Mouse (Mus musculus) thymus, adult 2 months (tissue): Measurements from ENCODE around the gene Tff3. TPM values are rescaled to one million over a fixed set of nuclear protein-coding genes. Genes with fewer than 3 reads are reported as not detected.

Source experiments
- DNase-seq: peaks from one replicate; pipeline ENCODE4 v3.0.0; 2021
- H3K27ac ChIP-seq: fragments of 200-500 bp; 2 replicates; pipeline ENCODE4 v1.5.1; 2012; ENCODE audit warnings: low read length, control low read depth; ENCODE audit not compliant: control insufficient read depth, insufficient read depth
- H3K27me3 ChIP-seq: fragments of 200-500 bp; 2 replicates; pipeline ENCODE4 v1.6.1; 2012; ENCODE audit warnings: mild to moderate bottlenecking, low read length, moderate library complexity, mixed read lengths; ENCODE audit not compliant: control insufficient read depth, insufficient read depth
- H3K36me3 ChIP-seq: fragments of 200-500 bp; 2 replicates; pipeline ENCODE4 v1.6.1; 2012; ENCODE audit warnings: mild to moderate bottlenecking, low read length, moderate library complexity; ENCODE audit not compliant: control insufficient read depth, insufficient read depth
- H3K4me1 ChIP-seq: fragments of 200-500 bp; replicated peaks from 2 replicates; pipeline ENCODE4 v1.6.1; 2012; ENCODE audit warnings: low read length; ENCODE audit not compliant: control insufficient read depth, insufficient read depth
- H3K4me3 ChIP-seq: fragments of 200-500 bp; 2 replicates; pipeline ENCODE4 v1.5.1; 2012; ENCODE audit warnings: mild to moderate bottlenecking, low read length, control low read depth, moderate library complexity; ENCODE audit not compliant: control insufficient read depth, insufficient read depth
- CTCF ChIP-seq: fragments of 200-500 bp; IDR thresholded peaks from 2 replicates; pipeline ENCODE4 v1.5.1; 2012; ENCODE audit warnings: mild to moderate bottlenecking, control low read depth, low read length, moderate library complexity, borderline replicate concordance; ENCODE audit not compliant: control insufficient read depth, poor library complexity, insufficient read depth; ENCODE audit errors: extremely low read depth
- POLR2A ChIP-seq: fragments of 200-500 bp; IDR thresholded peaks from 2 replicates; pipeline ENCODE4 v1.6.1; 2012; ENCODE audit warnings: mild to moderate bottlenecking, low read length, control low read depth, moderate library complexity; ENCODE audit not compliant: control insufficient read depth, poor library complexity, insufficient read depth; ENCODE audit errors: extremely low read depth
- WGBS: fragments of 180-500 bp; shearing (Covaris S2); methylation state at CpG from one replicate; pipeline ENCODE4 v1.1.7; 2018; 5-methylcytosine and 5-hydroxymethylcytosine counted together
- polyA plus RNA-seq: library from polyadenylated mRNA; depleted of rRNA; stranded (reverse); fragments of >200 nt; gene quantifications from 2 replicates; pipeline ENCODE4 v1.2.3, GENCODE M21; 2012

Tff3 gene
- polyA plus RNA-seq, 1 experiment = 10.4 TPM

DNA sequence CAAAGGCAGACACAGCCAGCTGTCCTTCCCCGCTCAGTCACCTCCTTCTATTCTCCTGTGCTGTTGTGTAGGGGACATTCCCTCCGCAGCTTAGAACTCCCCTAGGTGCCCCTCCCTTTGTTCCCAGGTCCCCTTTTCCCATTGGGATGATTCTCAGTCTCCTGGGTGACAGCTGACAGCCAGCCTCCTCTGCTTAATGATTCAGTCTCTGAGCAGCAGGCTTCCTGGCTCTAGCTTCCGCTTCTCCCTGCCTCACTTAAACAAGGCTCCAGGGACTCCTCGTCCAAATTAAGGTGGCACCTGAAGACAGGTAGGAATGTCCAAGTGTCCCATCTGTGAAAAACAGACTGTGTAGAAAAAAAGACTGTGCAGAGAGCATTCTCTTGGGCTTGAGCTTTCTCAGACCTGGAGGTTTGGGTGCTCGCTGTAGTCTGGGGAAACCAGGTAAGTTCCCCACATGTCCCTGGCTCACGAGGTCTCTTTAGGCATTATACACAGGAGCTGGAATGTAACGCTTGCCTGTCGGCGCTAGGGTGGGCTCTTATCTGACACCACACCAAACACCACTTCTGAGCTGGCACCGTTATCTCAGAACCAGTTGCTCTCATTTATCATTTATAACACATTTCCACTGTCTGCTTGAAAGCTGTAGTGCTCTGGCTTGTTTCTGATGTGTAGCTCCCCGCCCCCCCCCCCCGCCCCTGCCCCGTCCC is 38.3 kb downstream of the Tff3 start:
- DNase-seq = no peak
- WGBS = 92% methylated on average over 13 of the region's 13 CpGs
- Histone ChIP-seq H3K27ac (no peak overlapping the region), H3K4me3 (no peak overlapping the region), H3K4me1 (peaks cover 34% of the 10 kb centered on the region), H3K27me3 (no peaks in the 10 kb centered on the region), H3K36me3 (peaks cover 34% of the 10 kb centered on the region)
- TF ChIP-seq POLR2A = no peak
- TF ChIP-seq CTCF = no peak

DNA sequence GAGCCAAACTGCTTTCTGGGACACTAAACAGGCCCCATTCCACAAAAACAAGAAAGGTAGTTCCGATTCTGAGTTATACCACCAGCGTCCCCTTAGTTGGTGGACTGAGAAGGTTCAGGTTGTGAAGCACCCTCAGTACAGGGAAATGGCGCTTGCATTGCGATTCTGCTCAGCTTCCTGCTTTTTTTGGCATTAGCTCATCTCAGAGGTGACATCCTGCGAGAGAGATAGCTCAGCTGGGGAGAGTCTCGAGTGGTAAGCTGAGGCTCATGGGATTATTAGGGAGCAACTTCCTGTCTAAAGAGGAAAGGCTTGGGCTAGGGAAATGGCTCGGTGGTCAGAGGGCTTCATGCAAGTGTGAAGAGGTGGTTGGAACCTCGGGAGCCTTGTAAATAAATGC is 39.6 kb downstream of the Tff3 start:
- no peak overlapping the region for H3K4me3 ChIP-seq

DNA sequence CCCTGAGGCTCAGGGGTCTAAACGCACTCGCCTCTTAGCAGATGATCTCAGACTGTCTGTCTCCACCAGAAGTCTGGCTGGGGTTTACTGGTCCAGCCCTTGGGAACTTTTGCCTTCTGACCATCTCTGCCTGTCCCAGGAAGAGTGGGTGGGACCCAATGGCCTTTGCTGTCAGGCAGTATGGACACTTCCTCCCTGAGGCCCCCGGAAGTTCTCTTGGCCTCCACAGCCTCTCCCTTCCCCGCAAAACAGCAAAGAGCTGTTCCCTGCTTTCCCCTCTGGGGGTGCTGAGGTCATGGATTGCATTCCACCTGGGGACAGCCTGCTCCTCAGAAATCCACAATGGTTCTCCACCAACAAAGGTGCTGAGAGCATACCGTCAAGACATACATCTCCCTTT is 40.7 kb downstream of the Tff3 start:
- TF ChIP-seq CTCF (no peak), POLR2A (no peak)
- H3K27me3 ChIP-seq = no peaks in the 10 kb centered on the region
- no peak overlapping the region for H3K4me3 ChIP-seq
- H3K27ac ChIP-seq = no peak overlapping the region
- WGBS = 77% methylated on average over 5 of the region's 5 CpGs
- no peak for DNase-seq
- H3K36me3 ChIP-seq = peaks cover 12% of the 10 kb centered on the region
- peaks cover 45% of the 10 kb centered on the region for H3K4me1 ChIP-seq

More for the DNA sequence above, 39.6 kb downstream of the Tff3 start:
- peaks cover 45% of the 10 kb centered on the region for H3K4me1 ChIP-seq
- no peak overlapping the region for H3K27ac ChIP-seq
- no peak for DNase-seq
- H3K27me3 ChIP-seq = no peaks in the 10 kb centered on the region
- peaks cover 21% of the 10 kb centered on the region for H3K36me3 ChIP-seq
- WGBS = 66% methylated on average over 8 of the region's 8 CpGs
- TF ChIP-seq CTCF (no peak), POLR2A (no peak)

DNA sequence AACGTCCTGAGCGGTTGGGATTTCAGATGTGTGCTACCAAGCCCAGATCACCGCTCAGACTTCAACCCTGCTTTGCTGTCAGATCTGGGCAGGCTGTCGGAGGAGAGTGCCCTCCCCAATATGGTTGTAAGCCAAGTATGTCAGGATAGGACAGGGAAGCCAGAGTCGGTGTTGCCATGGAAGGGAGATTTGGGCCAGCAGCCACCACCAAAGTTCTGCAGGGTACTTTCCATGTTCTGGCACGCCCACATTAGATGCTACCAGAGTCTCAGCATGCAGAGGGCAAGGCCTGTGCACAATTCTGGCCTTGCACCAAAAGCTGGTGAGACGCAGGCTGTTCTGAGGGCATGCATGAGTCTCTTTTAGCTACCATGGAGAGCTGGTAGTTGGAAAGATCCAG is 43.2 kb downstream of the Tff3 start:
- no peaks in the 10 kb centered on the region for H3K27me3 ChIP-seq
- 95% methylated on average over 7 of the region's 7 CpGs for WGBS
- H3K4me3 ChIP-seq = no peak overlapping the region
- H3K36me3 ChIP-seq = no peaks in the 10 kb centered on the region
- TF ChIP-seq CTCF = no peak
- TF ChIP-seq POLR2A = no peak
- H3K4me1 ChIP-seq = peaks cover 53% of the 10 kb centered on the region
- no peak overlapping the region for H3K27ac ChIP-seq
- DNase-seq = no peak

DNA sequence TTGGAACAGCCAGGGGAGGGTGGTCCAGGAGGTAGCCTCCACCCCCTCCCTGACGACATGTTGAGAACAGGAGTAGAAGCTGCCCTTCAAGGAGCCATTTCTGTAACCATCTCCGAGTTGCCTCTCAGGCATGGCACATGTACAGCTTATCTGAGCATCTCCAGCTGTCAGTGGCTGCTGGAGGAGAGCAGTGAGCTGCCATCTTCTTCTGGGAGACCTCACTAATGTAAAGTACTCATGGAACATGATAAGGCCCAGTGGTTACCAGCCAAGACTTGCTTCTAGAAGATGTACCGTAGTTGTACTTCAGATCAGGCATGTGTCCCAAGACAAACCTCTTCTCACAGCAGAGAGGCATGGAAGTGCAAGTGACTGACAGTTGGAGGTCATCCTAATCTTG is 43.9 kb downstream of the Tff3 start:
- 78% methylated on average over 3 of the region's 3 CpGs for WGBS
- DNase-seq = no peak
- Histone ChIP-seq H3K4me1 (peaks cover 55% of the 10 kb centered on the region), H3K27ac (no peak overlapping the region), H3K36me3 (no peaks in the 10 kb centered on the region), H3K4me3 (no peak overlapping the region), H3K27me3 (no peaks in the 10 kb centered on the region)
- TF ChIP-seq CTCF (no peak), POLR2A (no peak)

DNA sequence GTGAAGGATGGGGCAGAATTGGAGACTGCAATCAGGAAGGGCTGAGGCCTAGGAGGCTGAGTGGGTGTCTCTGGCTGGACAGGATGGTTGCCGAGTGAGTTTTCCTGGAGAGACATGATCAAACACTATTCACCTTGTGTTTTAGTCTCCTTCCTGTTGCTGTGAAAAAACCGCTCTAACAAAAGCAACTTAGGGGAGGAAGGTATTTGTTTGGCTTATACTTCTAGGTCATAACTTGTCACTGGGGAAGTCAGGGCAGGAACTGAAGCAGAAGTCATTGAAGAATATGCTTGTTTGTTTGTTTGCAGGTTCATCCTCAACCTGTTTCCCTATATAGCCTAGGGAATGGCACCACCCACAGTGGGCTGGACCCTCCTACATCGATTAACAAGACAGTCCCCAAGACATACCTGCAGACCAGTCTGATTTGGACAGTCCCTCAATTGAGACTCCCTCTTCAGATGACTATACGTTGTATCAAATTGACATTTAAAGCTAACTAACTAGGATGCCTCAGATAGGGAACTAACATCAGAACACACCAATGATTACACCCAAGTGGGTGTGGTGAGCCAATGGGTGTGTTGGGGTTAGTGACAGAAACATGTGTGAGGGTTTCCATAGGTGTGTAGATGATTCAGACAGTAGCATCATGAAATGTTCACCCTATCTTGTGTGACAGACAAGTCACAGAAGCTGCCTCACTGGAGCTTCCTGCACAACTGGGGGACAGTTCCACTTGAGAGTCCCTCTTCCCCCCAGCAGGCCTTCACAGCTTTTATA is 47.0 kb downstream of the Tff3 start:
- Histone ChIP-seq H3K4me1 (peaks cover 61% of the 10 kb centered on the region), H3K27me3 (no peaks in the 10 kb centered on the region), H3K36me3 (no peaks in the 10 kb centered on the region), H3K27ac (no peak overlapping the region), H3K4me3 (no peak overlapping the region)
- DNase-seq = no peak
- TF ChIP-seq POLR2A (no peak), CTCF (no peak)
- 92% methylated on average over 4 of the region's 4 CpGs for WGBS
